Mouse (Mus musculus): ENCODE data around the gene Cd72. TPM values are rescaled to one million over a fixed set of nuclear protein-coding genes. Genes with fewer than 3 reads are reported as not detected.

The Cd72 gene
- polyA plus RNA-seq, 1 experiment from 2014 or later = 3.2 TPM

DNA sequence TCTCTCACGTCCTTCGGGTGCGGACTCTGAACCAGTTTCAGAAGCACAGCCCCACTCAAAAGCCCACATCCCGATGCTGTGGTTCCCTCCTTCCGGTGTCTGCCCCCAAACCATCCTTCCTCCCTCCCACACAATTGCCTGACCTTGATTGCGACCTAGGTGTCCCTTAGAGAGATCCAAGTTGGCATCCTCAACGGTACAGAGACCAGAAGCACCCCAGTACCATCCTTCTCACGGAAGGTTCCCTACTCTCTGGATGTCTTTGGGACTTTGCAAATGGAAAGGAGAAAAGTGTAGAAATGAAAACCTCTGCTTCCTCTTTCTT lies 24.1 kb upstream of the Cd72 start:
- peak overlapping the region; percentile 58 for H3K4me2 ChIP-seq
- H3K9me3 ChIP-seq (ENCODE audit: low read depth, low read length) = no peaks in the 10 kb centered on the region
- peak; percentile 51; the same call in 1 of the 2 replicates for ATAC-seq (ENCODE audit: insufficient read depth)

DNA sequence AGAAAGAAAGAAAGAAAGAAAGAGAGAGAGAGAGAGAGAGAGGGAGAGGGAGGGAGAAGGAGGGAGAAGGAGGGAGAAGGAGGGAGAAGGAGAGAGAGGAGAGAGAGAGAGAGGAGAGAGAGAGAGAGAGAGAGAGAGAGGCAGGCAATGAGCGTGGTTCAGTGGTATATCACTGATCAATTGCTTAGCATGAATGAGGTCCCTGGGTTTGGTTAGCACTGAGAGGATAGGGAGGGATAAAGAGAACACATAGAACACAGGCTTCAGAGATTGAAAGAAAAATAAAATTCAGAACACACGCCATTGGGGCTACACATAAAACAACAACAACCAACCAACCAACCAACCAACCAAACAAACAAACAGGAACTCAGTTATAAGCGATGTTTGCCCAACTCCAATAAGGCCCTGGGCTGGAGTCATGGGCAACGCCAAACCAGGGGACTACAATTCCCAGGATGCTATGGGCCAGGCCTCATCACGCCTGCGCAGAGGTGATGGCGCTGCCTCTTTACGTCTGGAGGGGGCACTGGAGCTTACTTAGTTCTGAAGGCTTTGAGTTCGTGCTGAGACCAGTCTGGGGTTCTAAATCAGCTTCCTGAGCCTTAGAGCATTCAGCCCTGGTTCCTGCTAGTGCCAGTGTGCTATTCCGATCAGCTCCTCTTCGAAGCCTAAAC lies 23.6 kb upstream of the Cd72 start:
- WGBS = 18% methylated on average over 11 of the region's 11 CpGs
- Histone ChIP-seq H3K9me3 (ENCODE audit: low read depth, low read length) (no peaks in the 10 kb centered on the region), H3K4me3 (ENCODE audit: low read depth, low read length) (peak overlapping the region; percentile 31), H3K9ac (peak overlapping the region; percentile 43), H3K4me2 (peak overlapping the region; percentile 58), H3K36me3 (ENCODE audit: insufficient read depth) (no peaks in the 10 kb centered on the region), H3K27ac (ENCODE audit: low read depth) (no peak overlapping the region; the same call in 1 of the 2 replicates), H3K27me3 (ENCODE audit: insufficient read depth, low read length) (no peaks in the 10 kb centered on the region), H3K4me1 (ENCODE audit: insufficient read depth) (no peaks in the 10 kb centered on the region)
- peak; percentile 65 for TF ChIP-seq CTCF (IDR thresholded peaks at IDR 0.05; ENCODE audit: low read depth)
- ATAC-seq (ENCODE audit: insufficient read depth) (peak; percentile 95), DNase-seq (peak; percentile 95)

More for the DNA sequence above, 24.1 kb upstream of the Cd72 start:
- H3K4me1 ChIP-seq (ENCODE audit: insufficient read depth) = no peaks in the 10 kb centered on the region
- H3K27ac ChIP-seq (ENCODE audit: low read depth) = no peak overlapping the region; the same call in 1 of the 2 replicates
- peak overlapping the region; percentile 31 for H3K4me3 ChIP-seq (ENCODE audit: low read depth, low read length)
- no peaks in the 10 kb centered on the region for H3K27me3 ChIP-seq (ENCODE audit: insufficient read depth, low read length)
- peak overlapping the region; percentile 43 for H3K9ac ChIP-seq
- 44% methylated on average over 8 of the region's 8 CpGs for WGBS
- DNase-seq = no peak
- no peaks in the 10 kb centered on the region for H3K36me3 ChIP-seq (ENCODE audit: insufficient read depth)
- no peak for TF ChIP-seq CTCF (IDR thresholded peaks at IDR 0.05; ENCODE audit: low read depth)

DNA sequence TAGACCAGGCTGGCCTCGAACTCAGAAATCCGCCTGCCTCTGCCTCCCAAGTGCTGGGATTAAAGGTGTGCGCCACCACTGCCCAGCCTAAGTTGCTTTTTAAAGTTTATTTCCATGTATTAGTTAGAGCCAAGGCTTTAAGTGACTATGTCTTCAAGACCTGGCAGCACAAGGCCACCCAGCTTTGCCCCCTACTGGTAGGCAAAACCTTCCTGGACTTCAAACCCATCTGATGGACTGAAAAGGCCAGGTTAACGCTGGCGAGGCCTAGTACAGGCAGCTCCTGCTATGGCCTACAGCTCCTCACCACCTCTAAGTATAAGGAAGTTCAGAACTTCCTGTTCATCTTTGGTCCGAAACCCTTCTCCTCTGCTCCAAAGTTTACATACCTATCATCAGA lies 22.2 kb upstream of the Cd72 start:
- no peak for ATAC-seq (ENCODE audit: insufficient read depth)
- peak; percentile 32 for TF ChIP-seq CTCF (IDR thresholded peaks at IDR 0.05; ENCODE audit: low read depth)
- H3K27ac ChIP-seq (ENCODE audit: low read depth) = no peak overlapping the region
- no peak overlapping the region for H3K4me3 ChIP-seq (ENCODE audit: low read depth, low read length)
- no peak overlapping the region for H3K9ac ChIP-seq
- no peak overlapping the region for H3K4me2 ChIP-seq
- WGBS = 82% methylated on average over 6 of the region's 6 CpGs
- no peaks in the 10 kb centered on the region for H3K27me3 ChIP-seq (ENCODE audit: insufficient read depth, low read length)
- H3K36me3 ChIP-seq (ENCODE audit: insufficient read depth) = no peaks in the 10 kb centered on the region
- H3K9me3 ChIP-seq (ENCODE audit: low read depth, low read length) = no peaks in the 10 kb centered on the region
- DNase-seq = no peak
- H3K4me1 ChIP-seq (ENCODE audit: insufficient read depth) = no peaks in the 10 kb centered on the region

DNA sequence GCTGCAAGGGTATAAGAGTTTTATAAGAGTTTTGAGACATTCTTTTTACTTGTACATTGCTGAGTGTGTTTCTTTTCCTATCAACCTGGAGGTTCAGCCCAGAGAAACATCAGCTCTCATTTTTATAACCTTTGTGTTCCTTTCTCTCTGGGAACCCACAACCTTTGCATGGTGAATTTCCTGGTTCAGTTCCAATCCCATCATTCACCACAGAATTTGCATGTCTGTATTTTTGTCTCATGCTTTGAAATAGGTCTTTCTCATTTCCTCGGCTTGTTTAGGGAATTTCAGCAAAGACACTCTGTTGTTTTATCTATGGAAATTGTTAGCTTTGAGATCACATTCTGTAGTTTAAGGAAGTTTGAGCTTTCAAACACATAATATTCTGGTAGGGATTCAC lies 19.2 kb upstream of the Cd72 start:
- DNase-seq (no peak), ATAC-seq (ENCODE audit: insufficient read depth) (no peak)
- no peak for TF ChIP-seq CTCF (IDR thresholded peaks at IDR 0.05; ENCODE audit: low read depth)
- no peak overlapping the region for H3K27ac ChIP-seq (ENCODE audit: low read depth)
- H3K9me3 ChIP-seq (ENCODE audit: low read depth, low read length) = no peaks in the 10 kb centered on the region
- no peak overlapping the region for H3K4me3 ChIP-seq (ENCODE audit: low read depth, low read length)
- 61% methylated on average over 1 of the region's 1 CpGs for WGBS
- H3K9ac ChIP-seq = no peak overlapping the region
- no peaks in the 10 kb centered on the region for H3K27me3 ChIP-seq (ENCODE audit: insufficient read depth, low read length)
- no peaks in the 10 kb centered on the region for H3K4me1 ChIP-seq (ENCODE audit: insufficient read depth)
- H3K36me3 ChIP-seq (ENCODE audit: insufficient read depth) = no peaks in the 10 kb centered on the region
- H3K4me2 ChIP-seq = no peak overlapping the region

DNA sequence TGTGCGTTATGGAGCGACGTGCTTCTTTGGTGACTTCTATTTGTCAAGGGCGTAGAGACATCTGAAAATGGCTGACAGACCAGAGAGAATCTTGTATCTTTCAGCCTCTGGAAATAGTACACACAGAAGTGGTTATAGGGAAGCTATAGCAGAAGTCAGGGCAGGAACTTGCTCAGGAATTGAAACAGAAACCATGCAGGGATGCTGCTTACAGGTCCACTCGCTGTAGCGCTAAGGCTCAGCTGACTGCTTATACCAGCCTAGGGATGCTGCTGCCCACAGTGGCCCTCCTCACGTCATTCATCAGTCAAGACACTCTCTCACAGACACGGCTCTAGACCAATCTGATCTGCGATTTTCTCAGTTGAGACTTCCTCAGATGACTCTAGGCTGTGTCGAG lies 15.9 kb upstream of the Cd72 start:
- Histone ChIP-seq H3K4me1 (ENCODE audit: insufficient read depth) (no peaks in the 10 kb centered on the region), H3K27ac (ENCODE audit: low read depth) (no peak overlapping the region), H3K4me2 (no peak overlapping the region), H3K36me3 (ENCODE audit: insufficient read depth) (no peaks in the 10 kb centered on the region), H3K4me3 (ENCODE audit: low read depth, low read length) (no peak overlapping the region), H3K9me3 (ENCODE audit: low read depth, low read length) (no peaks in the 10 kb centered on the region), H3K27me3 (ENCODE audit: insufficient read depth, low read length) (no peaks in the 10 kb centered on the region), H3K9ac (no peak overlapping the region)
- 84% methylated on average over 10 of the region's 10 CpGs for WGBS
- TF ChIP-seq CTCF (IDR thresholded peaks at IDR 0.05; ENCODE audit: low read depth) = no peak
- DNase-seq (no peak), ATAC-seq (ENCODE audit: insufficient read depth) (no peak)

DNA sequence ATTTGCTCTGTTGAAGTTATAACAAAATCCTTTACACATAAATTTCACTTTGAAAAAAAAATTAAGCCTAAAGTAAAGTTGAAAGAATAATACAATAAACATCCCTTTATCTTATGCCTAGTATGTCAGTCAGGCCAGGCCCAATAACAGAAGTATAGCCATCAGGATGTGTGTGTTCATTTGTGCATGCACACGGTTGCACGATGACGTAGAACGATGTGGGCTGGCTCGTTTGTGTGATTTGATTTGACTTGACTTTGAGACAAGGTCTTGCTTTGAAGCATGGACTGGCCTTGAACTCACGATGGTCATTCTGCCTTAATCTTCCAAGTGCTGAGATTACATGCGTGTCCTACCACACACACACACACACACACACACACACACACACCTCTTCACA lies 12.4 kb upstream of the Cd72 start:
- ATAC-seq (ENCODE audit: insufficient read depth) = no peak
- WGBS = 84% methylated on average over 7 of the region's 7 CpGs
- Histone ChIP-seq H3K4me2 (no peak overlapping the region), H3K9ac (no peak overlapping the region), H3K27me3 (ENCODE audit: insufficient read depth, low read length) (no peaks in the 10 kb centered on the region), H3K9me3 (ENCODE audit: low read depth, low read length) (no peaks in the 10 kb centered on the region), H3K4me1 (ENCODE audit: insufficient read depth) (no peaks in the 10 kb centered on the region), H3K27ac (ENCODE audit: low read depth) (no peak overlapping the region), H3K4me3 (ENCODE audit: low read depth, low read length) (no peak overlapping the region), H3K36me3 (ENCODE audit: insufficient read depth) (no peaks in the 10 kb centered on the region)
- TF ChIP-seq CTCF (IDR thresholded peaks at IDR 0.05; ENCODE audit: low read depth) = no peak
- DNase-seq = no peak

DNA sequence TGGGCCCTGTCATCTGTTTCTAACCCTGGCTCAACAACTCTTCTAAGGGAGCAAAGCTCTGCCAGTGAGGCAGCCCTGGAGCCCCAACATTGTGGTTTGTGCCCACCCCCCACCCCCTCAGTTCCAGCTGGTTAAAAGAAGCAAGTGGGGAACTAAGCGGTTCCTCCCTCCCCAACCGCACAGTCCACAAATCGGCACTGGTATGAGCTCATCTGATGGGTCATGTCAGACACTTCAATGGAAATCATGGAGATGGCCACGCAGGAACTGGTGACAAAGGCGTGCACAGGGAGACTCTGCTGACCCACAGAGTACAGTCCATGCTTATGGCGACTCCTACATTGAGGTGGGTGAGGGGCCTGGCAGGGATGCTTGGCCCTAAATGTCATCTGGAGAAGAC lies 11.5 kb upstream of the Cd72 start:
- Histone ChIP-seq H3K4me1 (ENCODE audit: insufficient read depth) (no peaks in the 10 kb centered on the region), H3K27ac (ENCODE audit: low read depth) (no peak overlapping the region), H3K9ac (no peak overlapping the region), H3K9me3 (ENCODE audit: low read depth, low read length) (no peaks in the 10 kb centered on the region), H3K27me3 (ENCODE audit: insufficient read depth, low read length) (no peaks in the 10 kb centered on the region), H3K4me3 (ENCODE audit: low read depth, low read length) (no peak overlapping the region), H3K4me2 (no peak overlapping the region), H3K36me3 (ENCODE audit: insufficient read depth) (no peaks in the 10 kb centered on the region)
- WGBS = 83% methylated on average over 6 of the region's 6 CpGs
- DNase-seq (no peak), ATAC-seq (ENCODE audit: insufficient read depth) (no peak)
- no peak for TF ChIP-seq CTCF (IDR thresholded peaks at IDR 0.05; ENCODE audit: low read depth)
